Mouse (Mus musculus) midbrain, embryonic 13.5 days (tissue): ENCODE results near the gene Ipmk. TPM values are rescaled to one million over a fixed set of nuclear protein-coding genes. Genes with fewer than 3 reads are reported as not detected.

Experiments used
- ATAC-seq: fragments of 200-750 bp; cut with Nextera tagmentation; 2 replicates; pipeline ENCODE4 v1.8.0; 2017; ENCODE audit warnings: mild to moderate bottlenecking, moderate TSS enrichment, moderate library complexity
- H3K27ac ChIP-seq: fragments of 300-500 bp; sonication (generic); 2 replicates; pipeline ENCODE4 v1.5.1; 2015; ENCODE audit warnings: inconsistent platforms, mild to moderate bottlenecking, moderate library complexity
- H3K27me3 ChIP-seq: fragments of 300-500 bp; sonication (generic); 2 replicates; pipeline ENCODE4 v1.6.1; 2015; ENCODE audit warnings: mild to moderate bottlenecking, inconsistent platforms
- H3K36me3 ChIP-seq: fragments of 300-500 bp; sonication (generic); 2 replicates; pipeline ENCODE4 v1.6.1; 2015; ENCODE audit warnings: mild to moderate bottlenecking, inconsistent platforms
- H3K4me1 ChIP-seq: fragments of 300-500 bp; sonication (generic); replicated peaks from 2 replicates; pipeline ENCODE4 v1.6.1; 2015; ENCODE audit warnings: inconsistent platforms
- H3K4me2 ChIP-seq: fragments of 300-500 bp; sonication (generic); replicated peaks from 2 replicates; pipeline ENCODE4 v1.6.1; 2015; ENCODE audit warnings: moderate library complexity, mild to moderate bottlenecking, inconsistent platforms
- H3K4me3 ChIP-seq: fragments of 300-500 bp; sonication (generic); replicated peaks from 2 replicates; pipeline ENCODE4 v1.5.1; 2015; ENCODE audit warnings: mild to moderate bottlenecking, inconsistent platforms
- H3K9ac ChIP-seq: fragments of 300-500 bp; sonication (generic); replicated peaks from 2 replicates; pipeline ENCODE4 v1.6.1; 2015; ENCODE audit warnings: mild to moderate bottlenecking, inconsistent platforms
- H3K9me3 ChIP-seq: fragments of 300-500 bp; sonication (generic); 2 replicates; pipeline ENCODE4 v1.6.1; 2016; ENCODE audit warnings: mild to moderate bottlenecking, inconsistent platforms
- WGBS: fragments of 180-500 bp; shearing (Covaris S2); methylation state at CpG from one replicate; pipeline ENCODE4 v1.1.7; 2015; 5-methylcytosine and 5-hydroxymethylcytosine counted together
- polyA plus RNA-seq: library from polyadenylated mRNA; unstranded; fragments of >200 nt; fragmentation: Nextera tagmentation; extraction: Ambion mirVana; gene quantifications from 2 replicates; pipeline ENCODE4 v1.2.1, GENCODE M21; 2015

The Ipmk gene
- polyA plus RNA-seq, 1 experiment from 2014 or later = 17.7 TPM

GRCm38 (mm10) chr10:71342030-71342805, 5.3 kb upstream of the Ipmk start:
- H3K4me2 ChIP-seq = no peak overlapping the region
- peaks cover 32% of the 10 kb centered on the region for H3K4me1 ChIP-seq
- 93% methylated on average over 7 of the region's 7 CpGs for WGBS
- no peak overlapping the region for H3K9ac ChIP-seq
- H3K4me3 ChIP-seq = no peak overlapping the region
- no peaks in the 10 kb centered on the region for H3K36me3 ChIP-seq
- no peaks in the 10 kb centered on the region for H3K9me3 ChIP-seq
- ATAC-seq = no peak
- no peaks in the 10 kb centered on the region for H3K27me3 ChIP-seq
- H3K27ac ChIP-seq = no peak overlapping the region

- Histone ChIP-seq H3K9ac (no peak overlapping the region), H3K9me3 (no peaks in the 10 kb centered on the region), H3K36me3 (no peaks in the 10 kb centered on the region), H3K4me2 (peak overlapping the region; percentile 78; the same call in 1 of the 2 replicates), H3K27me3 (no peaks in the 10 kb centered on the region), H3K4me3 (no peak overlapping the region), H3K4me1 (peaks cover 32% of the 10 kb centered on the region), H3K27ac (no peak overlapping the region)
- 86% methylated on average over 3 of the region's 3 CpGs for WGBS
- no peak for ATAC-seq
These were observed 4.4 kb upstream of the Ipmk start for GRCm38 (mm10) chr10:71343130-71343529.

- Histone ChIP-seq H3K36me3 (no peaks in the 10 kb centered on the region), H3K4me2 (peak overlapping the region; percentile 78), H3K4me1 (peaks cover 37% of the 10 kb centered on the region), H3K4me3 (peak overlapping the region; percentile 88), H3K27ac (no peak overlapping the region), H3K9ac (peak overlapping the region; percentile 90), H3K9me3 (no peaks in the 10 kb centered on the region), H3K27me3 (no peaks in the 10 kb centered on the region)
- 21% methylated on average over 14 of the region's 14 CpGs for WGBS
- ATAC-seq = no peak
These were observed 3.8 kb upstream of the Ipmk start for GRCm38 (mm10) chr10:71343567-71344265.

GRCm38 (mm10) chr10:71344579-71345143, 2.9 kb upstream of the Ipmk start, which contains the start of gene Cisd1:
Cisd1 (minus strand) TSS chr10:71344954.
- Histone ChIP-seq H3K27ac (peak within 1 kb of the TSS; percentile 82), H3K36me3 (no peaks in the 10 kb centered on the region), H3K27me3 (no peaks in the 10 kb centered on the region), H3K9ac (peak within 1 kb of the TSS; percentile 90), H3K4me1 (peaks cover 46% of the 10 kb centered on the region), H3K4me3 (peak within 1 kb of the TSS; percentile 88), H3K9me3 (no peaks in the 10 kb centered on the region), H3K4me2 (peak within 1 kb of the TSS; percentile 78)
- ATAC-seq = peak; percentile 82
- under 1% methylated on average over 60 of the region's 60 CpGs for WGBS

- Histone ChIP-seq H3K9ac (no peak overlapping the region), H3K4me3 (no peak overlapping the region), H3K27ac (no peak overlapping the region), H3K27me3 (no peaks in the 10 kb centered on the region), H3K9me3 (no peaks in the 10 kb centered on the region), H3K36me3 (0 out of 2 replicates have a peak, but pooled peaks cover 3% of the 10 kb centered on the region), H3K4me2 (no peak overlapping the region), H3K4me1 (peaks cover 55% of the 10 kb centered on the region)
- no peak for ATAC-seq
- WGBS = 59% methylated on average over 2 of the region's 2 CpGs
These were observed 1.5 kb upstream of the Ipmk start for GRCm38 (mm10) chr10:71346106-71346505.

GRCm38 (mm10) chr10:71346722-71347508, 648 bp upstream of the Ipmk start:
- 12% methylated on average over 13 of the region's 13 CpGs for WGBS
- ATAC-seq = no peak
- Histone ChIP-seq H3K27ac (peak overlapping the region; percentile 86), H3K4me1 (peaks cover 55% of the 10 kb centered on the region), H3K4me3 (peak overlapping the region; percentile 89), H3K9ac (peak overlapping the region; percentile 92), H3K9me3 (no peaks in the 10 kb centered on the region), H3K4me2 (peak overlapping the region; percentile 97), H3K36me3 (0 out of 2 replicates have a peak, but pooled peaks cover 7% of the 10 kb centered on the region), H3K27me3 (no peaks in the 10 kb centered on the region)

GRCm38 (mm10) chr10:71347964-71348636, 537 bp downstream of the Ipmk start:
- Histone ChIP-seq H3K4me1 (peaks cover 49% of the 10 kb centered on the region), H3K4me3 (peak overlapping the region; percentile 89), H3K36me3 (0 out of 2 replicates have a peak, but pooled peaks cover 10% of the 10 kb centered on the region), H3K4me2 (peak overlapping the region; percentile 97), H3K27ac (peak overlapping the region; percentile 86), H3K9me3 (no peaks in the 10 kb centered on the region), H3K27me3 (no peaks in the 10 kb centered on the region), H3K9ac (peak overlapping the region; percentile 92)
- under 1% methylated on average over 48 of the region's 48 CpGs for WGBS
- peak; percentile 74 for ATAC-seq

GRCm38 (mm10) chr10:71348637-71349280, 1.2 kb downstream of the Ipmk start:
- H3K27ac ChIP-seq = peak overlapping the region; percentile 86; the same call in 1 of the 2 replicates
- no peak for ATAC-seq
- WGBS = 26% methylated on average over 16 of the region's 16 CpGs

GRCm38 (mm10) chr10:71349290-71349689, 1.7 kb downstream of the Ipmk start:
- no peak for ATAC-seq
- 0 out of 2 replicates have a peak, but pooled peaks cover 13% of the 10 kb centered on the region for H3K36me3 ChIP-seq
- no peaks in the 10 kb centered on the region for H3K9me3 ChIP-seq
- 88% methylated on average over 1 of the region's 1 CpGs for WGBS
- H3K27me3 ChIP-seq = no peaks in the 10 kb centered on the region
- peak overlapping the region; percentile 92 for H3K9ac ChIP-seq
- H3K4me1 ChIP-seq = peaks cover 37% of the 10 kb centered on the region
- no peak overlapping the region for H3K27ac ChIP-seq
- H3K4me3 ChIP-seq = peak overlapping the region; percentile 89
- peak overlapping the region; percentile 97 for H3K4me2 ChIP-seq

More at GRCm38 (mm10) chr10:71348637-71349280, 1.2 kb downstream of the Ipmk start:
- Histone ChIP-seq H3K9ac (peak overlapping the region; percentile 92), H3K27me3 (no peaks in the 10 kb centered on the region), H3K36me3 (0 out of 2 replicates have a peak, but pooled peaks cover 11% of the 10 kb centered on the region), H3K4me1 (peaks cover 42% of the 10 kb centered on the region), H3K4me3 (peak overlapping the region; percentile 89), H3K9me3 (no peaks in the 10 kb centered on the region), H3K4me2 (peak overlapping the region; percentile 97)

- no peak overlapping the region for H3K9ac ChIP-seq
- H3K36me3 ChIP-seq = 0 out of 2 replicates have a peak, but pooled peaks cover 13% of the 10 kb centered on the region
- H3K4me3 ChIP-seq = no peak overlapping the region
- no peak overlapping the region for H3K27ac ChIP-seq
- H3K9me3 ChIP-seq = no peaks in the 10 kb centered on the region
- ATAC-seq = no peak
- no peak overlapping the region for H3K4me2 ChIP-seq
- peaks cover 31% of the 10 kb centered on the region for H3K4me1 ChIP-seq
- 95% methylated on average over 7 of the region's 7 CpGs for WGBS
- H3K27me3 ChIP-seq = no peaks in the 10 kb centered on the region
These were observed 3.7 kb downstream of the Ipmk start for GRCm38 (mm10) chr10:71351301-71351700.
